8 mouse cellular contexts compared by ENCODE assay signal in the genomic region with DNA sequence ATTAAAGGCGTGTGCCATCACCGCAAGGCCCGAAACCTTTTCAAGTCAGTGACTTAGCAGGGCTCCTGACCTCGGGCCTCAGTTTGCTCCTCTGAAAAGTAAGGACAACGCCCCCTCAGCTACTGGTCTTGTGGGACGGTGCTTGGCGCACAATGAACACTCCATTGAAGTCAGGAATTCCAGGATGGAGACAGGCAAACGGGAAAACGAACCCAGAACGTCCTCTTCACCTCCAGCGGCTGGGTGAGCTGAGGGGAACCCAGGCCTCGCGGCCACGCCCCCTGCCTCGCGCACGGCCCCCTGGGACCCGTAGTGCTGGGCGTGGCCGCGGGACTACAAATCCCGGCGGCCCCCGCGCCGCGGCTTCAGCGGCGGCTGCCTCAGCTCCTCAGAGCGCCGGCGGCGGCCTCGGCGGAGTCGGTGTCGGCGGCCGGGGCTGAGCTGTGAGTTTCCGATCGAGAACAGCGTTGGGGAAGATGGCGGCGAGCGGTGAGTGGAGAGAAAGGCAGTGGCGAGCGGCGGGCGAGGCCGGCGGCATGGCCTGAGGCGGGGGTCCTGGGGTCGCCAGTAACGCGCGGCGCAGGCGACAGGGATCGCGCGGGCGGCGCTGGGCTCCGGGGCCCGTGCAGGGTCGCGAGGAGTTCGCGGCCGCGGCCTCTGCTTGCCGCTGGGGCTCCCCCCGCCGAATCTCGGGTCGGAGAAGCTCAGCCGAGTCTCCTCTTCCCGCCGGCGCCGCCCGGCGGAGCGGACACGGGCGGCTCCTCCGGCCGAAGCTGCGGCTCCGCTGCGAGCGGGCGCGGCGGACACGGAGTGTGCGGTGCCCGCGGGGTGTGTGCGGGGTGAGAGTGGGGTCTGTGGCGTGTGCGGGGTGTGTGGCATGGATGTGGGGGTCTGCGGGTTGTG. TPM values are rescaled to one million over a fixed set of nuclear protein-coding genes. Genes with fewer than 3 reads are reported as not detected.
A peak's percentile ranks its signal among the peaks of the same experiment; 100 is the strongest.
DNase-seq lines count a peak whose midpoint lies in the region; ATAC-seq and TF ChIP-seq lines count a peak whose summit lies in the region.

TSS of gene Ncoa3 (plus strand) at position 367 of the 903 bp plus-strand sequence.

- TF ChIP-seq CTCF in bone marrow macrophage, adult 2 months (IDR thresholded peaks at IDR 0.05; ENCODE audit: low read depth, low read length): no peak
- TF ChIP-seq CTCF in embryonic fibroblast, embryonic 13.5 days (IDR thresholded peaks at IDR 0.05; ENCODE audit: borderline replicate concordance, insufficient read depth, low read length): no peak

- DNase-seq in 416B (ENCODE audit: low read depth) (peak; percentile 92), liver (peak; percentile 94)
- DNase-seq in heart, embryonic 10.5 days (ENCODE audit: low spot score): peak; percentile 94
- DNase-seq in spleen, postnatal 4 days (ENCODE audit: low spot score in 2 of 2): peak; percentile 91 to 97

- TF ChIP-seq POLR2A in bone marrow macrophage, adult 2 months (IDR thresholded peaks at IDR 0.05; ENCODE audit: borderline replicate concordance, low read depth, low read length): peak; percentile 78
- peak; percentile 93 for TF ChIP-seq POLR2A in embryonic fibroblast, embryonic 13.5 days (IDR thresholded peaks at IDR 0.05; ENCODE audit: low read depth, low read length)

- H3K36me3 ChIP-seq in heart, embryonic 10.5 days: peaks cover 5% of the 10 kb centered on the region
- H3K36me3 ChIP-seq in kidney, embryonic 15.5 days: no peaks in the 10 kb centered on the region

- peaks cover 42% of the 10 kb centered on the region for H3K4me1 ChIP-seq in bone marrow macrophage, adult 2 months (ENCODE audit: control insufficient read depth, insufficient read depth, low read length)
- H3K4me1 ChIP-seq in embryonic fibroblast, embryonic 13.5 days (ENCODE audit: control insufficient read depth, insufficient read depth, low read length): no peaks in the 10 kb centered on the region
- H3K4me1 ChIP-seq in heart, embryonic 10.5 days: peaks cover 18% of the 10 kb centered on the region
- H3K4me1 ChIP-seq in kidney, embryonic 15.5 days: peaks cover 51% of the 10 kb centered on the region

- ATAC-seq in kidney, embryonic 15.5 days (replicated peaks; ENCODE audit: low FRiP score): peak; percentile 97
- ATAC-seq in monocyte, adult 5-6 weeks (replicated peaks; ENCODE audit: insufficient number of reproducible peaks, low FRiP score, low TSS enrichment, poor library complexity, severe bottlenecking): peak; percentile 77

- 2% methylated on average over 100 of the region's 103 CpGs for WGBS in heart, embryonic 10.5 days
- WGBS in kidney, embryonic 15.5 days: 2% methylated on average over 103 of the region's 103 CpGs

- peak within 1 kb of the TSS; percentile 86 for H3K27ac ChIP-seq in bone marrow macrophage, adult 2 months (ENCODE audit: insufficient read depth, low read depth, low read length)
- H3K27ac ChIP-seq in embryonic fibroblast, embryonic 13.5 days (ENCODE audit: insufficient read depth, low read length): peak within 1 kb of the TSS; percentile 16; the same call in 1 of the 2 replicates
- H3K27ac ChIP-seq in heart, embryonic 10.5 days: peak within 1 kb of the TSS; percentile 97
- peak within 1 kb of the TSS; percentile 86 for H3K27ac ChIP-seq in kidney, embryonic 15.5 days

- no peaks in the 10 kb centered on the region for H3K27me3 ChIP-seq in heart, embryonic 10.5 days (ENCODE audit: insufficient read depth, poor library complexity, severe bottlenecking)
- H3K27me3 ChIP-seq in kidney, embryonic 15.5 days: no peaks in the 10 kb centered on the region

- peak within 1 kb of the TSS; percentile 84 for H3K4me2 ChIP-seq in kidney, embryonic 15.5 days

- peak within 1 kb of the TSS; percentile 97 for H3K9ac ChIP-seq in kidney, embryonic 15.5 days

- H3K4me3 ChIP-seq in bone marrow macrophage, adult 2 months (ENCODE audit: insufficient read depth, low read length): peak within 1 kb of the TSS; percentile 89
- H3K4me3 ChIP-seq in embryonic fibroblast, embryonic 13.5 days (ENCODE audit: insufficient read depth, low read length): peak within 1 kb of the TSS; percentile 81
- H3K4me3 ChIP-seq in heart, embryonic 10.5 days: peak within 1 kb of the TSS; percentile 95
- peak within 1 kb of the TSS; percentile 96 for H3K4me3 ChIP-seq in kidney, embryonic 15.5 days (replicated peaks)

- no peaks in the 10 kb centered on the region for H3K9me3 ChIP-seq in heart, embryonic 10.5 days
- H3K9me3 ChIP-seq in kidney, embryonic 15.5 days (replicated peaks): no peaks in the 10 kb centered on the region

RNA-seq across cellular contexts. Expression of gene Ncoa3, which starts in this region (rescaled TPM):
- 118 and 119 TPM in 2 replicates for polyA plus RNA-seq in bone marrow macrophage, adult 2 months (2012; ENCODE audit: insufficient read depth, insufficient read length, missing spikeins)
- 21.6 and 27.2 TPM in 2 replicates for polyA plus RNA-seq in embryonic fibroblast, embryonic 13.5 days (2011; ENCODE audit: insufficient read length, low read depth, missing spikeins)
- polyA plus RNA-seq in heart, embryonic 10.5 days (2016; fragmentation: Nextera tagmentation; extraction: Ambion mirVana): 14.8 and 15.8 TPM in 2 replicates
- 17.4 and 19.2 TPM in 2 replicates for polyA plus RNA-seq in kidney, embryonic 15.5 days (2015; fragmentation: Nextera tagmentation; extraction: Ambion mirVana)
- 73.0 to 105 TPM (median 76.8 TPM) in 3 replicates for total RNA-seq in monocyte, adult 5-6 weeks (2017)

Comparison
In these comparisons a context has a peak if more than half of its experiments do, and no peak if none do; other contexts are left out.
1. Peak in every context shown above with its lines: DNase-seq, ATAC-seq, H3K4me3 ChIP-seq and H3K27ac ChIP-seq.
2. H3K27ac ChIP-seq: peak in every context shown above with its lines; median percentile 97 in heart, embryonic 10.5 days; 86 in bone marrow macrophage, adult 2 months; 86 in kidney, embryonic 15.5 days; 16 in embryonic fibroblast, embryonic 13.5 days.